12 mouse cellular contexts compared by ENCODE assay signal in genomic region chr1:74418747-74419439, GRCm38 (mm10). TPM values are rescaled to one million over a fixed set of nuclear protein-coding genes. Genes with fewer than 3 reads are reported as not detected.
DNase-seq lines count a peak whose midpoint lies in the region; ATAC-seq lines count a peak whose summit lies in the region.
"Had no signal": no experiment of that assay in that cellular context is flagged by ENCODE, and none has a peak within 500 bp of the region (broad histone marks: within the 10 kb centered on the region; RNA-seq: fewer than 3 reads in every experiment).

No protein-coding gene starts in this region.

- DNase-seq in cerebellum, adult 9-11 months, result peak; percentile 30
- no peak for DNase-seq in cerebellum, adult 18-20 months
- peak; percentile 35 for DNase-seq in lung, postnatal 36 days
- DNase-seq in lung, postnatal 14 days, result no peak
- peak; percentile 44 to 55 for DNase-seq in heart, postnatal 10 days
- DNase-seq in kidney, postnatal 4 days, result peak; percentile 38 to 51
- no peak for DNase-seq in midbrain, embryonic 10.5 days (ENCODE audit: low spot score)

- intact Hi-C loops in heart, postnatal 10 days (cut with DNase I), result loop anchor here (2.0 kb wide), 1 partner anchor 16 kb away; no protein-coding TSS in a partner anchor

- H3K27me3 ChIP-seq in midbrain, embryonic 10.5 days (ENCODE audit: low read depth, poor library complexity, severe bottlenecking), result no peaks in the 10 kb centered on the region
- H3K27me3 ChIP-seq: hindbrain, embryonic 12.5 days; liver, embryonic 15.5 days had no signal

- WGBS in midbrain, embryonic 10.5 days, result 83% methylated on average over 17 of the region's 17 CpGs

- H3K4me1 ChIP-seq in midbrain, embryonic 10.5 days, result peaks cover 22% of the 10 kb centered on the region

- H3K27ac ChIP-seq in midbrain, embryonic 10.5 days (replicated peaks), result no peak overlapping the region
- H3K27ac ChIP-seq: hindbrain, embryonic 12.5 days; left cerebral cortex, adult 2 months; liver, embryonic 15.5 days had no signal

- no peak for ATAC-seq in megakaryocyte, adult 5-6 weeks (ENCODE audit: poor library complexity, severe bottlenecking)
- ATAC-seq: midbrain, embryonic 16.5 days had no signal

- H3K9me3 ChIP-seq in midbrain, embryonic 10.5 days (replicated peaks), result no peaks in the 10 kb centered on the region
- H3K9me3 ChIP-seq: hindbrain, embryonic 12.5 days had no signal

- H3K4me3 ChIP-seq in midbrain, embryonic 10.5 days, result no peak overlapping the region
- H3K4me3 ChIP-seq: hindbrain, embryonic 12.5 days; left cerebral cortex, adult 2 months; liver, embryonic 15.5 days had no signal

- no peaks in the 10 kb centered on the region for H3K36me3 ChIP-seq in midbrain, embryonic 10.5 days
- H3K36me3 ChIP-seq: hindbrain, embryonic 12.5 days; liver, embryonic 15.5 days had no signal

RNA-seq across cellular contexts. Expression of gene Vil1, which starts 9.7 kb away (rescaled TPM):
- total RNA-seq in heart, postnatal 10 days (2021), result 1 to 10 TPM; 1.1 to 1.2 TPM
- total RNA-seq in megakaryocyte, adult 5-6 weeks (2015), result not detected in 2 replicates
- not detected in 2 replicates for total RNA-seq in megakaryocyte, adult 5-6 weeks (2017)
- polyA plus RNA-seq in midbrain, embryonic 10.5 days (2016; fragmentation: Nextera tagmentation; extraction: Ambion mirVana), result 0.15 and 0.25 TPM in 2 replicates

RNA-seq across cellular contexts. Expression of gene Ctdsp1, which starts 27.6 kb away (rescaled TPM):
- total RNA-seq in heart, postnatal 10 days (2021), result 100 to 1,000 TPM; 117 to 122 TPM
- 130 and 145 TPM in 2 replicates for total RNA-seq in megakaryocyte, adult 5-6 weeks (2015)
- 53.2 and 61.1 TPM in 2 replicates for total RNA-seq in megakaryocyte, adult 5-6 weeks (2017)
- polyA plus RNA-seq in midbrain, embryonic 10.5 days (2016; fragmentation: Nextera tagmentation; extraction: Ambion mirVana), result 31.8 and 34.4 TPM in 2 replicates

RNA-seq across cellular contexts. Expression of gene Slc11a1, which starts 43.9 kb away (rescaled TPM):
- 1 to 10 TPM; 1.2 to 3.7 TPM for total RNA-seq in heart, postnatal 10 days (2021)
- 54.7 and 60.8 TPM in 2 replicates for total RNA-seq in megakaryocyte, adult 5-6 weeks (2015)
- total RNA-seq in megakaryocyte, adult 5-6 weeks (2017), result 46.2 and 48.1 TPM in 2 replicates
- 1.4 and 2.2 TPM in 2 replicates for polyA plus RNA-seq in midbrain, embryonic 10.5 days (2016; fragmentation: Nextera tagmentation; extraction: Ambion mirVana)

RNA-seq across cellular contexts. Expression of gene Catip, which starts 57.0 kb away (rescaled TPM):
- total RNA-seq in heart, postnatal 10 days (2021), result under 1 TPM; 0.29 to 0.45 TPM
- total RNA-seq in megakaryocyte, adult 5-6 weeks (2015), result 0.07 TPM in 1 of 2 replicates, not detected in the other
- 0.26 TPM in 1 of 2 replicates, not detected in the other for total RNA-seq in megakaryocyte, adult 5-6 weeks (2017)
- 0.12 and 0.22 TPM in 2 replicates for polyA plus RNA-seq in midbrain, embryonic 10.5 days (2016; fragmentation: Nextera tagmentation; extraction: Ambion mirVana)
- polyA plus RNA-seq: liver, embryonic 15.5 days had no signal

Comparison
In these comparisons a context has a peak if more than half of its experiments do, and no peak if none do; other contexts are left out.
1. DNase-seq: peak in cerebellum, adult 9-11 months (single experiment), lung, postnatal 36 days (single experiment), heart, postnatal 10 days (2 of 2) and kidney, postnatal 4 days (2 of 2); none in cerebellum, adult 18-20 months (0 of 2), lung, postnatal 14 days (single experiment) and midbrain, embryonic 10.5 days (single experiment).
2. RNA of gene Slc11a1, which starts 43.9 kb away (total RNA-seq): 46.2 to 60.8 TPM in megakaryocyte, adult 5-6 weeks; 1.2 to 3.7 TPM in heart, postnatal 10 days; every median in the first group is over 4 times any median in the second.